Mouse (Mus musculus) myocyte (in vitro differentiated cells): ENCODE measurements at regions not wholly inside any gene's neighbourhood (a gene's known extent, or its start where the extent isn't known, plus 50 kb on each side); places are given as distances from the start of the nearest gene placed in this dataset.
A peak's percentile ranks its signal among the peaks of the same experiment; 100 is the strongest.

Source experiments
- H3K27me3 ChIP-seq: one replicate; pipeline ENCODE4 v1.6.1; 2011; ENCODE audit not compliant: control insufficient read depth, insufficient read depth, insufficient read length
- H3K36me3 ChIP-seq: one replicate; pipeline ENCODE4 v1.6.1; 2011; ENCODE audit not compliant: control insufficient read depth, insufficient read depth
- H3K4me2 ChIP-seq: one replicate; pipeline ENCODE4 v1.6.1; 2011; ENCODE audit warnings: low read depth, control low read depth
- H3K4me3 ChIP-seq: one replicate; pipeline ENCODE4 v1.5.1; 2011; ENCODE audit warnings: mild to moderate bottlenecking, control low read depth, moderate library complexity
- H3K79me2 ChIP-seq: one replicate; pipeline ENCODE4 v1.6.1; 2011; ENCODE audit not compliant: control insufficient read depth, insufficient read depth
- H3ac ChIP-seq: one replicate; pipeline ENCODE4 v1.6.1; 2011; ENCODE audit not compliant: control insufficient read depth, insufficient read length
- CEBPB ChIP-seq: IDR thresholded peaks from 2 replicates; pipeline ENCODE4 v1.6.1; 2011; ENCODE audit warnings: mild to moderate bottlenecking, moderate library complexity; ENCODE audit not compliant: poor library complexity, insufficient read depth, severe bottlenecking
- E2F4 ChIP-seq: IDR thresholded peaks from one replicate; pipeline ENCODE4 v1.6.1; 2011; ENCODE audit warnings: mild to moderate bottlenecking, control low read depth, moderate library complexity; ENCODE audit not compliant: insufficient read depth
- MAX ChIP-seq: IDR thresholded peaks from one replicate; pipeline ENCODE4 v1.6.1; 2011; ENCODE audit warnings: low read depth, mild to moderate bottlenecking, control low read depth
- MYOD1 ChIP-seq, 3 experiments: IDR thresholded peaks; one replicate each; pipeline ENCODE4 v1.6.1; 2011; ENCODE audit warnings: control low read depth in 2 of 3, low read depth in 2 of 3, mild to moderate bottlenecking in 2 of 3, moderate library complexity in 1 of 3; ENCODE audit not compliant: insufficient read length in 2 of 3, control insufficient read depth in 1 of 3
- MYOG ChIP-seq, 3 experiments: IDR thresholded peaks; one replicate each; pipeline ENCODE4 v1.6.1; 2011; ENCODE audit warnings: control low read depth in 2 of 3, low read depth in 2 of 3, mild to moderate bottlenecking in 2 of 3; ENCODE audit not compliant: insufficient read length in 2 of 3, control insufficient read depth in 1 of 3, insufficient read depth in 1 of 3
- POLR2A ChIP-seq: IDR thresholded peaks from one replicate; pipeline ENCODE4 v1.6.1; 2011; ENCODE audit warnings: low read depth, mild to moderate bottlenecking, control low read depth, moderate library complexity; ENCODE audit not compliant: insufficient read length
- POLR2AphosphoS2 ChIP-seq: IDR thresholded peaks from one replicate; pipeline ENCODE4 v1.6.1; 2011; ENCODE audit warnings: low read depth, control low read depth; ENCODE audit not compliant: insufficient read length
- REST ChIP-seq: IDR thresholded peaks from one replicate; pipeline ENCODE4 v1.6.1; 2011; ENCODE audit warnings: mild to moderate bottlenecking, control low read depth, moderate library complexity; ENCODE audit not compliant: insufficient read depth, insufficient read length
- SRF ChIP-seq: IDR thresholded peaks from one replicate; pipeline ENCODE4 v1.6.1; 2011; ENCODE audit warnings: low read depth; ENCODE audit not compliant: control insufficient read depth, insufficient read length
- TCF12 ChIP-seq: IDR thresholded peaks from one replicate; pipeline ENCODE4 v1.6.1; 2011; ENCODE audit warnings: mild to moderate bottlenecking, control low read depth; ENCODE audit not compliant: poor library complexity, insufficient read depth, severe bottlenecking
- TCF3 ChIP-seq: IDR thresholded peaks from one replicate; pipeline ENCODE4 v1.6.1; 2011; ENCODE audit warnings: low read depth, control low read depth; ENCODE audit not compliant: insufficient read length
- USF1 ChIP-seq: IDR thresholded peaks from one replicate; pipeline ENCODE4 v1.6.1; 2011; ENCODE audit warnings: low read depth, mild to moderate bottlenecking, control low read depth, moderate library complexity

DNA sequence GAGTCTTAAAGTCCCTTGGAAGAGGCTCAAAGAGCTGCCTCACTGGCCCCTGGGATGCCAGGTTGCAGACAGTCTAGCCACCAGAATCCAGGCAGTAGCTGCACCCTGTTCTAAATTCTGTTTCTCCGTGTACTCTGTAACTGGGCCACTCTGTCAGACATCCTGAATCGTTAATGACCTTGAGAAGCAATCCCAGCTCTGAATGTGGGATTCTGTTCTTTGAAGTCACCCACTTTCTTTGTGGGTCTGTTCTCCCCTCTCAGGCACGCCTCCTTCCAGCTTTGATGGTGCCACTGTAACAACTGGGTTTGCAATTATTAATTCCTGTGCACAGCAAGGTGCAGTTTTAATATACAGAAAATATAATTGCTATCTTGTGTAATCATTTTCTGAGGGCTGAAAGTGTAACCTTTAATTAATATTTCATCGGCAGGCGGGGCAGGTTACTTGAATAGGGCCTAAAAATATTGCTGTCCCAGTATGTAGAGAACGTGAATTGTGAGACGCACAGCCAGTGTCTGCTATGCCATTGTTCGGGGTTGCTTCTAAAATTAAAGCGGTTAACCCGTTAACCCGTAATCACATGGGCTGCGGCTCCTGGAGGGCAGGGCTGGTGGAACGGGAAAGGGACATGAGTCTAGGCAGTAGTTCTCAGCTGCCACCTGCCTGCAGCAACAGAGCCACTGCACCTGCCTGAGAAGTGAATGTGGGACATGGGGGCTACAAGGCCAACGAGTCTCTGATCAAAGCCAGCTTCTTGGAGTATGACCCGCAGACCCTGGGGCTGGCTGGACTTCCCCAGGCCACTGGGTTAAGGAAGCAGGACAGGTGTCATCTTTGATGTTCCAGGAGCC, 64.3 kb upstream of the Id2 start:
- no peak for TF ChIP-seq MAX
- no peak for TF ChIP-seq E2F4
- no peak for TF ChIP-seq REST
- no peak for TF ChIP-seq MYOG (IDR thresholded peaks at IDR 0.05; ENCODE audit: control insufficient read depth in 1 of 3, insufficient read depth in 1 of 3, insufficient read length in 2 of 3, low read depth in 2 of 3)
- no peak for TF ChIP-seq TCF12
- no peak for TF ChIP-seq USF1
- TF ChIP-seq TCF3: no peak
- no peak for TF ChIP-seq MYOD1 (IDR thresholded peaks at IDR 0.05; ENCODE audit: control insufficient read depth in 1 of 3, insufficient read length in 2 of 3, low read depth in 2 of 3)
- no peak for TF ChIP-seq POLR2A
- no peak for TF ChIP-seq POLR2AphosphoS2
- no peak for TF ChIP-seq CEBPB
- TF ChIP-seq SRF: no peak
- Histone ChIP-seq H3K79me2 (no peaks in the 10 kb centered on the region), H3K4me2 (no peak overlapping the region), H3K4me3 (no peak overlapping the region), H3K36me3 (no peaks in the 10 kb centered on the region), H3K27me3 (no peaks in the 10 kb centered on the region), H3ac (no peak overlapping the region)

DNA sequence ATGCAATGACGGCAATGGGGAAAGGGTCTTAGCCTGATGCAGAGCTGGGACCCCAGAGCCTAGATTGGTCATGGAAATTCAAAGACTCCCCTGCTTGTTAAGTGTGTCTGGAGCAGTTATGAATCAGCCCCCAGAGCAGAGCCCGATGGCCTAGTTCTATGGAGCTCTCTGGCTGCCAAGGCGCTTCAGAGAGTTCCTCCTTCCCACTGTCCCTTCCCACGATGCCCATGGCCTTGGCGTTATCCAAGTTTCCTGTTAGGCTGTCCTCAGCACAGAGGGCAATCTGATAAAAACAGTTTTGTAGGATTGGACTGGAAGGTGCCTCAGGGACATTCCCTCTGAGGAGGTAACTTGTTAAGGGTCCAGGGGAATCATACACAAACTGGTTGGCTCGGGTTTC, 62.2 kb upstream of the Id2 start:
- Histone ChIP-seq H3K79me2 (no peaks in the 10 kb centered on the region), H3K4me2 (no peak overlapping the region), H3K4me3 (no peak overlapping the region), H3ac (no peak overlapping the region), H3K27me3 (no peaks in the 10 kb centered on the region), H3K36me3 (no peaks in the 10 kb centered on the region)
- TF ChIP-seq MAX: no peak

DNA sequence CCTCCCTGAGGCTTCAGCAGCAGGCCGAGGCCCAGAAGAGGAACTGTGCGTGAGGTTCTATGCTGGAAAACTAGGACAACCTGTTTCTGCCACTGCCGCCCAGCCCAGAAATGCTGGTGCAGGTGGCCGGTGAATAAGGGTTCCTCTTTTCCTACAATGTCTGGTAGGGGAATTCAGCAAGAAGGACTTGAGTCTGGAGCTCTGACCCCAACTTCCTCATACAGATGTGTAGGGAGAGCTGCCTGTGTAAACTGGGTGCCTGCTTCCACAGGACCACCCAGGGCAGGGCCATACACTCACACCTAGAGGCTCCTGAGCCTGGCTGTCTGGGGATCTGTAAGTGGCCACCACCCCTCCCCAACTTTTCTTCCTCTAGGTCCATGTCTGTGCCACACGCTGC, 60.3 kb upstream of the Id2 start:
- no peak overlapping the region for H3K4me2 ChIP-seq
- no peaks in the 10 kb centered on the region for H3K36me3 ChIP-seq
- H3ac ChIP-seq: no peak overlapping the region
- TF ChIP-seq TCF12: no peak
- TF ChIP-seq MYOG (IDR thresholded peaks at IDR 0.05; ENCODE audit: control insufficient read depth in 1 of 3, insufficient read depth in 1 of 3, insufficient read length in 2 of 3, low read depth in 2 of 3): no peak
- no peak for TF ChIP-seq POLR2A
- no peak for TF ChIP-seq TCF3
- no peak for TF ChIP-seq E2F4
- TF ChIP-seq POLR2AphosphoS2: no peak
- TF ChIP-seq MAX: no peak
- no peak for TF ChIP-seq USF1
- no peak for TF ChIP-seq REST
- no peak for TF ChIP-seq CEBPB
- TF ChIP-seq SRF: no peak
- no peaks in the 10 kb centered on the region for H3K27me3 ChIP-seq
- H3K4me3 ChIP-seq: no peak overlapping the region
- H3K79me2 ChIP-seq: no peaks in the 10 kb centered on the region

DNA sequence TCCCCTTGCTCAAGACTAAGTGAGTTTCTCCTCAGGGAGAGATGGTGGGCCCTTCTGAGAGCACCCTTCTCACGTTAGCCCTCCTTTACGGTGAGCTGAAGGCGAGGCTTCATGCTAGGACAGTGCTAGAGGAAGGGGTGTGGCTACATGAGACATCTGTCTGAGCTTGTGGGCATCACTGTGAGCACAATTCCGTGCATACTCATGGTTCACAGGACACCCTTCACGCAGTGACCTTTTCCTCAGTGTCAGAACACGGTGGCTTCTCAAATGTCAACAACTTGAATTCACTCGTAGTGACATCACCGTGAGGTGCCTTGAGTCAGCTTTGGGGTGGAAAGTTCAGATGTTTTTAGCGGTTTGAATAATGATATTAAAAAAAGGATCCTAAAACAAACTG, 58.5 kb upstream of the Id2 start:
- Histone ChIP-seq H3K27me3 (no peaks in the 10 kb centered on the region), H3K4me2 (peak overlapping the region; percentile 19), H3K4me3 (no peak overlapping the region), H3K79me2 (no peaks in the 10 kb centered on the region), H3K36me3 (no peaks in the 10 kb centered on the region), H3ac (no peak overlapping the region)
- TF ChIP-seq MAX (no peak), MYOD1 (IDR thresholded peaks at IDR 0.05; ENCODE audit: control insufficient read depth in 1 of 3, insufficient read length in 2 of 3, low read depth in 2 of 3) (peak in 1 of 3 experiments; percentile 59), MYOG (IDR thresholded peaks at IDR 0.05; ENCODE audit: control insufficient read depth in 1 of 3, insufficient read depth in 1 of 3, insufficient read length in 2 of 3, low read depth in 2 of 3) (peak in 1 of 3 experiments; percentile 10)

DNA sequence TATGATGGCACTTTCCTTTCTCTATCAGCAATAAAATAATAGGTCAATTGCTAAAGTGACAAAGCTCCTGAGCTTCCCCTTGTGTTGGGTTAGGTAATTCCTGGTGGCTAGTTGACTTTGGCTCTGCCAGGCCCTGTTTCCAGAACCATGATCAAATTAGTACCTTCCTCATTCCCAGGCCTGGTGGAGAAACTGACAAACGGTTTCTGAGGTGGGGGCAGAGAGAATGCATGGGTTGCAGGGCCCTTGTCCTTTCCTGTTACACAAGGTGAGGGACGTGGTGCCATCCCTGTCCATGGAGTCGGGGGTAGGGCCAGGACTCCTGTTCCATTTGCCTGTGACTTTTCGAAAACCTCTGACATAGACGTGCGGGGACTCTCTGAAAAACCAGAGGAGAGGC, 51.2 kb upstream of the Id2 start:
- H3K4me2 ChIP-seq: no peak overlapping the region
- no peak overlapping the region for H3K4me3 ChIP-seq
- no peaks in the 10 kb centered on the region for H3K79me2 ChIP-seq
- H3ac ChIP-seq: no peak overlapping the region
- no peak for TF ChIP-seq CEBPB
- no peak for TF ChIP-seq MAX
- no peak for TF ChIP-seq POLR2AphosphoS2
- TF ChIP-seq REST: no peak
- TF ChIP-seq MYOG (IDR thresholded peaks at IDR 0.05; ENCODE audit: control insufficient read depth in 1 of 3, insufficient read depth in 1 of 3, insufficient read length in 2 of 3, low read depth in 2 of 3): no peak
- TF ChIP-seq SRF: no peak
- TF ChIP-seq MYOD1 (IDR thresholded peaks at IDR 0.05; ENCODE audit: control insufficient read depth in 1 of 3, insufficient read length in 2 of 3, low read depth in 2 of 3): no peak
- no peak for TF ChIP-seq TCF12
- no peak for TF ChIP-seq TCF3
- TF ChIP-seq POLR2A: no peak
- no peak for TF ChIP-seq USF1
- no peak for TF ChIP-seq E2F4
- no peaks in the 10 kb centered on the region for H3K27me3 ChIP-seq
- no peaks in the 10 kb centered on the region for H3K36me3 ChIP-seq
